Mouse (Mus musculus): Measurements from ENCODE around the gene Chchd10. TPM values are rescaled to one million over a fixed set of nuclear protein-coding genes. Genes with fewer than 3 reads are reported as not detected.

The Chchd10 gene
- total RNA-seq (2023): 126 to 146 TPM (median 143 TPM) in 4 replicates

DNA sequence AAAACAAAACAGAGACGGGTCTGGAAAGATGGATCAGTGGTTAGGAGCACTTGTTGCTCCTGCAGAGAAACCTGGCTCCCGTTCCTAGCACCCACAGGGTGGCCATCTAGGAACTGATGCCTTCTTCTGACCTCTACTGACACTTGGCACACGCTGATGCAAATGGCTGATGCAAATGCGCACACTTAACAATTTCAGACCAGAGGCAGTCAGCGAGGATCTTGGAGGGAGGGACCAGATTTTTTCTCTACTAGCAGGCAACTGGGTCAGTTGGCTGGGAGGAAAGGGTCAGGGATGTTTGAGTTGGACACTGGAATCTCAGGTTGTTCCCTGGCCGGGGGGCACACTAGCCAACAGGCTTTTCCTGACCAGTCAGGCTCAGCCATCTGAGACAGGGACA, at the start of gene Chchd10:
Gene Chchd10, plus strand, starts transcription at position 240 of the 400 bp plus-strand sequence.

DNA sequence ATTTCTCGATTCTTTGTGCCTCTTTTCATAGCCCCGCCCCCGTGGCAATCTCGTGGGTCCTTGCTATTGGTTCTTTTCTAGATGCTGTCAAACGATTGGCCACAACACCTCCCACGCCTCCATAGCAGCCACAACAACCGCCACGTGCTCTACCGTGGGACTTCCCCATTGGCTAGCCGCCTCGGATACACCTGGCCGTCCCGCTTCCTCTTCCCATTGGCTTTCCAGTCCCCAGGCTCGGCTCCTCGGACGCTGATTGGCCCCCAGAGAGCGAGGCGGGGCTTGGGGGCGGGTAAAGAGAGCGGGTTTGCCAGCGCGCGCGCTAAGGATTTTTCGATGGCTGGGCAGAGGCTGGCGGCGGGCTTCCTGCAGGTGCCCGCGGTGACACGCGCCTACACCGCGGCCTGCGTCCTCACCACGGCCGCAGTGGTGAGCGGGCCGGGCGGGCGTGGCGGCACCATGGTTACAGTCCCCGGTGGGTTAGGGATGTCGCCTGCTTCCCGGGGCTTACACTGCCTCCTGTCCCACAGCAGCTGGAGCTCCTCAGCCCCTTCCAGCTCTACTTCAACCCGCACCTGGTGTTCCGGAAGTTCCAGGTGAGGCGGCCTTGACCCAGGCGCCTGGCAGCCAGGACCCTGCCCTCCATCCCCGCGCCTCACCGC, 39.7 kb upstream of the Chchd10 start, which contains the start of gene Derl3:
Gene Derl3, plus strand, starts transcription at position 325 of the 662 bp plus-strand sequence.

DNA sequence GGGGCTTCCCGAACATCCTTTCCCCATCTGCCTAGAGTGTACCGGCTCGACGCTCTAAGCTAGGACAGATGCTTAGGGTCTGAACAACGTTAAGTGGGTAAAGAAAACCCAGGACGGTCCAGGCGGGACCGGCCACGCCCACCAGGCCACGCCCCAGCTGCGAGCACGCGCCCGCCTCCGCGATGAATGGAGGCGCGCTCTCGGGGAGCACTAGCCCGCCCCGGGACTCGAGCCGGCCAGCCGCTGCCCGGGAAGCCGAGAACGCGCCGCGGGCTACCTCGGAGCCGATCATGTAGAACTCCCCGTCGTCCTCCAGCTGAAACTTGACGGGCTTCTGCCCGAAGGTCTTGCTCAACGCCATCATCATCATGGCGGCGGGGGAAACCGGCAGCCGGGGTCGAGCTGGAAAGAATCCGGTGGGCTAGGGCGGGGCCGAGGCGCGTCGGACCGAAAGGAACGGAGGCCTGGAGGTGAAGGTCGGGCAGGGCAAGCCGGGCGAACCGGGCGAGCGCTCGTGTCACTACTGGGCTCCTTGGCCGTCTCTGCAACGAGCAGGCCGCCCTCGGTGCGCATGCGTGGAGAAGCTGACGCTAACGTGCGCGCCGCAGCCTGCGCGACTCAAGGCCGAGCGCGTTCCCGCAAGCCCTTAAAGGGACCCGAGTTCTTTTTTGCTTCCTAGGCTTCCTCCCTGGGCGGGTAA, 11.8 kb upstream of the Chchd10 start, which contains the start of gene Smarcb1:
Gene Smarcb1, minus strand, starts transcription at position 592 of the 700 bp plus-strand sequence.

DNA sequence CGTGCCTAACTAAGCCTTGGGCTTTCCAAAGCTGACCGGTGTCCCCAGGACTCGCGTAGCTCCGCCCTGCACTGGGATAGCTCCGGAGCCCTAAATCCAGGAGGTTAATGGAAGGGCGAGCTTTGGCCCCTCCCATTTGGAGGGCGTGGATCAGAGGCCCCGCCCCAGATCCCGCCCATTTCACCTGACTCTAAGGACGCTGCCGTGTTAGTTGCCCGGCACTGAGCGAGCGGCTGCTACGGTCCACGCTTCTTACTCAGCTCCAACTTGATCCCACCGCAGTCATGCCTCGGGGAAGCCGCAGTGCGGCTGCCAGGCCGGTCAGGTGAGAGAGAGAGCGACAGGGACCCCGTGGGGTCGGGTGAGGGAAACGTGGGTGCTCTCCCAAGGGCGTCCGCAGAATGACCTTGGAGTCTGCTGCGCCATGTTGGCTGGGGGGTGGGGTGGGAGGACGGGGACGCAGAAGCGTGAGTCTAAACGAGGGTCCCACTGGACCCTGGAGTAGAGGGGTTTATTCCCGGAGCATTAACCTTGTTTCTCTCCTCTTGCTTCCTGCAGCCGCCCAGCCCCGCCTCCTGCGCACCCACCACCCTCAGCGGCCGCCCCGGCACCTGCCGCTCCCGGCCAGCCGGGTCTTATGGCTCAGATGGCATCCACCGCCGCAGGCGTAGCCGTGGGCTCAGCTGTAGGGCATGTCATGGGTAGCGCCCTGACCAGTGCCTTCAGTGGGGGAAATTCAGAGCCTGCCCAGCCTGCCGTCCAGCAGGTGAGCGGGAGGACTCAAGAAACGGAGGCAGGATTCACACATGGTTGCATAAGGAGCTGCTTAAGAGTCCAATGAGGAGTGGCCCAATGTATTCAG, 3.0 kb downstream of the Chchd10 start, which contains the start of gene Mmp11:
Gene Mmp11, minus strand, starts transcription at position 817 of the 862 bp plus-strand sequence.

DNA sequence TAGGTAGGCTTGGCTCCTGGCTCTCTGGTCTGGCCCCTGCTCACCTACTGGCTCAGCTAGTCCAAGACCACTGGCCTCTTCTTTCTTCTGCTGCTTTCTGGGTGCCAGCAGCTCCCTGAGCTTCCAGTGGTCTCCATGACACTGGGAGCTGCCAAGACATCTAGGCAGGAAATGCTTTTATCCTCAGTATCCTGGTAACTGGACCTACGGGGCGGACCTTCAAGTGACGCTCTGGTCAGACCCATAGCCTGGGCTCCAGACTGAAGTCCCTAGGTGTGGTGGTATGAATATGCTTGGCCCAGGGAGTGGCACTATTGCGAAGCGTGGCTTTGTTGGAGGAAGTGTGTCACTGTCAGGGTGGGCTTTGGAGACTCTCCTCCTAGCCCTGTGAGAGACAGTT, 7.6 kb downstream of the Chchd10 start, which contains the start of gene Gm867:
Gene Gm867, minus strand, starts transcription at position 153 of the 400 bp plus-strand sequence.

DNA sequence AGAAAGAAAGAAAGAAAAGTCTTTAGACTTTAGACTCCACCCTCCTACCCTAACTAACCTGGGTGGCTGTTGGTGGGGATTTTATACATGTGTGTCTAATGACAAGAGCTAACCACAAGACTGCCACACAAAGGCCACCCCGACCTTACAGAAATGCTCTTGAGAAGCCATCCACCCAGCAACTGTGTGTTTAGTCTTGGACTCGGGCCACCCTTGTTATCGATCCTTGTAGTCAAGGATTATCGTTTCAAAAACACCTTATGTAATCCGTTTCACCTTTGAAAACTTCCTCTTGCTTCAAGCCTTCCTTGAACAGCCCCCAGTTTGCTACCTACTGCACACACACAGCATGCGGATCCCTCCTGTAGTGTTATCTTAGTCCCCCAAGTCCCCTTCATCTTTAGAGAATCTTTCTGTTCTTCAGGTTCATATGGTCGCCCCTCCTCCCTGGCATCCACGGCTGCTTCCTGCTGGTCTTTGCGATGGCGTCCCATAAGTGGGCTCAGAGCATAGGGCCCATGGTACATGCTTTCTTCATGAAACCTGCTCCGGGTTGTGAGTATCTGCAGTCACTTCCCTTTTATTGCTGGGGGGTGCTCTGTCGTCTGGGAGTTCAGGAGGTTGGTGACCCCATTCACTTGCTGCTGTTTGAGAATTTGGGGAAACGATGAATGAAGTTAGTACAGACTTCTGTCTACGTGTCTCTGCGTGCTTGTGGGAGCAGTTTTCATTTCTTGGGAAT, 10.0 kb downstream of the Chchd10 start, which contains the start of gene Vpreb3:
Gene Vpreb3, plus strand, starts transcription at position 322 of the 742 bp plus-strand sequence.

DNA sequence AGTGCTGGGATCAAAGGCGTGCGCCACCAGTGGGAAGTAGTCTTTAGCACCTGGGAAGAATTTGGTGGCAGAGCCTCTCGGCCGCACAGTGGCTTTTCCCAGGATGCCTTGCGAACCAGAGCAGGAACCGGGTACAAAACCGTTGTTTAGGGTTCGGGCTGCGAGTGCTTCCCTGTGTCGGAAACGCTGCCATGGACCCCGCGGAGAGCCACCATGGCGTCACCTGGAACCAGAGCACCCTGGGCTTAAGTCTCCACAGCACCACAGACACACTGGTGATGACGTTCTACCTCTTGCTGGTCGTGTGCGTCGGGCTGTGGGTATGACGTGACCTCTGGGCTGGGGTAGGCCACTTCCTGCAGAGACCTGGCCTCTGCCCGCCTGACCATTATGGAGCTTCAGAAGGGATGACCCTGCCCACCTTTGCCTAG, 21.5 kb downstream of the Chchd10 start, which contains the start of gene Gm5134:
Gene Gm5134, plus strand, starts transcription at position 134 of the 431 bp plus-strand sequence.

Other genes starting within 250 kb of the Chchd10 start
- 96.5 to 105 TPM (median 99.5 TPM) in 4 replicates for gene Cabin1, start 168.8 kb upstream of the Chchd10 start, total RNA-seq (2023)
- 24.1 to 35.9 TPM (median 29.8 TPM) in 4 replicates for gene Ddt, start 159.7 kb upstream of the Chchd10 start, total RNA-seq (2023)
- not detected in 4 replicates for gene Gm20441, start 152.2 kb upstream of the Chchd10 start, total RNA-seq (2023)
- 7.6 to 9.1 TPM (median 8.3 TPM) in 4 replicates for gene Gstt3, start 151.7 kb upstream of the Chchd10 start, total RNA-seq (2023)
- not detected in 4 replicates for gene Gstt1, start 134.5 kb upstream of the Chchd10 start, total RNA-seq (2023)
- not detected in 4 replicates for gene Gstt4, start 110.6 kb upstream of the Chchd10 start, total RNA-seq (2023)
- gene Gstt2, start 95.7 kb upstream of the Chchd10 start, total RNA-seq (2023): 37.4 to 45.9 TPM (median 42.4 TPM) in 4 replicates
- gene Mif, start 72.9 kb upstream of the Chchd10 start, total RNA-seq (2023): 235 to 250 TPM (median 243 TPM) in 4 replicates
- gene Derl3, start 39.7 kb upstream of the Chchd10 start, total RNA-seq (2023): 10.3 to 12.6 TPM (median 11.2 TPM) in 4 replicates
- gene Smarcb1, start 11.5 kb upstream of the Chchd10 start, total RNA-seq (2023): 71.6 to 74.7 TPM (median 73.8 TPM) in 4 replicates
- 3.4 to 9.4 TPM (median 4.8 TPM) in 4 replicates for gene Mmp11, start 3.4 kb downstream of the Chchd10 start, total RNA-seq (2023)
- gene Gm867, start 7.5 kb downstream of the Chchd10 start, total RNA-seq (2023): not detected in 4 replicates
- 104 to 112 TPM (median 109 TPM) in 4 replicates for gene Vpreb3, start 9.9 kb downstream of the Chchd10 start, total RNA-seq (2023)
- gene Gm5134, start 21.4 kb downstream of the Chchd10 start, total RNA-seq (2023): 0.85 to 1.8 TPM (median 0.99 TPM) in 4 replicates
- gene Zfp280b, start 99.5 kb downstream of the Chchd10 start, total RNA-seq (2023): 12.2 to 17.8 TPM (median 14.5 TPM) in 4 replicates
- gene Slc5a4b, start 177.8 kb downstream of the Chchd10 start, total RNA-seq (2023): 0.18 TPM in 1 of 4 replicates, not detected in the others
- not detected in 4 replicates for gene Slc5a4a, start 214.3 kb downstream of the Chchd10 start, total RNA-seq (2023)

Data from B cell, adult 62 days (primary cell).